Mouse (Mus musculus) kidney, adult 9 months (tissue): Measurements from ENCODE around the gene Krt4.

Source experiments
- DNase-seq: peaks from one replicate; pipeline ENCODE4 v3.0.0; 2022

Gene Krt4

GRCm38 (mm10) chr15:101892820-101893219 lies 31.7 kb downstream of the Krt4 start, which contains the start of gene Krt76:
TSS of gene Krt76 (minus strand) at chr15:101892920.
- DNase-seq: no peak

GRCm38 (mm10) chr15:101879776-101880175 lies 44.8 kb downstream of the Krt4 start:
- no peak for DNase-seq

- DNase-seq: no peak
Observed at GRCm38 (mm10) chr15:101878041-101878440, 46.5 kb downstream of the Krt4 start.

- no peak for DNase-seq
Observed at GRCm38 (mm10) chr15:101874383-101874782, 50.2 kb downstream of the Krt4 start.

- no peak for DNase-seq
Observed at GRCm38 (mm10) chr15:101873231-101873630, 51.3 kb downstream of the Krt4 start.

GRCm38 (mm10) chr15:101869431-101869830 lies 55.1 kb downstream of the Krt4 start, which contains the start of gene Krt77:
TSS of gene Krt77 (minus strand) at chr15:101869705.
- no peak for DNase-seq
